Mouse (Mus musculus): Measurements from ENCODE around the gene Fgfr2. TPM values are rescaled to one million over a fixed set of nuclear protein-coding genes. Genes with fewer than 3 reads are reported as not detected.
A peak's percentile ranks its signal among the peaks of the same experiment; 100 is the strongest.

Gene Fgfr2
- polyA plus RNA-seq, 1 experiment from 2014 or later = 93.6 TPM

DNA sequence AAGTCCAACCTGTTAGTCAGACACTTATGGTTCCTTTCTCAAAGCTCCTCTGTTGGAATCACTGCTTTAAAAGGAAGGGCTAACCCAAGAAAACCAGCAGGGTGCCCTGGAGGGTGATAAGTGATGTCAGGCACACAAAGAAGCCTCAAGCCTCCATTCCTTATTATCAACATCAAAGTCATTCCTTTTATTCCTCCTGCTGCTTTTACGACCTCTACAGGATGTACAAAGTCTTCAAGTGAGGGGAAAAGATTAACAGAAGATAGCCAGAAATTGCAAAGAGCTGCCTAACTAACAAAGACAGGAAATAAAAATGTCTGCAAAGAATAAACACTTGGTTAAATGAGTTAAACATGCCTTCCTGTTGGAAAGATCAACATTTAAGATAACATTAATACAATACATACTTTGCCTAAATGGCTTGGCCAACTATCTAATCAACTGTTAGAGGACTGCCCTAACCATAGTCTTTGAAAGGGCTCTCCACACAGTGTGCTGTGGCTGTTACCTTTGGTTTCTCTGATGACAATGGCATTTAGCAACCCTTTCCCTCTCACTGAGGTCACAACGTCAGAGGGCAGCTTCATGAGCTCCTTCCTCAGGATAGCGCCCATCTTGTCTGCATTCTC lies 563.9 kb downstream of the Fgfr2 start:
- DNase-seq (ENCODE audit: low spot score) = no peak
- Histone ChIP-seq H3K27ac (ENCODE audit: low read depth, low read length) (no peak overlapping the region), H3K9ac (ENCODE audit: low read length) (no peak overlapping the region), H3K4me3 (ENCODE audit: low read depth, low read length) (no peak overlapping the region), H3K9me3 (ENCODE audit: control insufficient read depth, low read length) (no peaks in the 10 kb centered on the region), H3K36me3 (ENCODE audit: control insufficient read depth, insufficient read depth, low read length) (peaks cover 14% of the 10 kb centered on the region), H3K4me1 (replicated peaks; ENCODE audit: control insufficient read depth, insufficient read depth, low read length) (no peaks in the 10 kb centered on the region), H3K4me2 (ENCODE audit: low read depth, low read length, severe bottlenecking) (no peak overlapping the region), H3K27me3 (ENCODE audit: control insufficient read depth, insufficient read depth, low read length) (no peaks in the 10 kb centered on the region)
- WGBS = 71% methylated on average over 3 of the region's 3 CpGs
- no peak for ATAC-seq (replicated peaks; ENCODE audit: low FRiP score)

GRCm38 (mm10) chr7:132558141-132558736 lies 564.9 kb downstream of the Fgfr2 start:
- no peak overlapping the region for H3K4me2 ChIP-seq (ENCODE audit: low read depth, low read length, severe bottlenecking)
- no peaks in the 10 kb centered on the region for H3K9me3 ChIP-seq (ENCODE audit: control insufficient read depth, low read length)
- peaks cover 10% of the 10 kb centered on the region for H3K36me3 ChIP-seq (ENCODE audit: control insufficient read depth, insufficient read depth, low read length)
- WGBS = 90% methylated on average over 7 of the region's 7 CpGs
- H3K27me3 ChIP-seq (ENCODE audit: control insufficient read depth, insufficient read depth, low read length) = no peaks in the 10 kb centered on the region
- no peaks in the 10 kb centered on the region for H3K4me1 ChIP-seq (replicated peaks; ENCODE audit: control insufficient read depth, insufficient read depth, low read length)
- ATAC-seq (replicated peaks; ENCODE audit: low FRiP score) (no peak), DNase-seq (ENCODE audit: low spot score) (no peak)
- no peak overlapping the region for H3K4me3 ChIP-seq (ENCODE audit: low read depth, low read length)
- no peak overlapping the region for H3K27ac ChIP-seq (ENCODE audit: low read depth, low read length)
- no peak overlapping the region for H3K9ac ChIP-seq (ENCODE audit: low read length)

DNA sequence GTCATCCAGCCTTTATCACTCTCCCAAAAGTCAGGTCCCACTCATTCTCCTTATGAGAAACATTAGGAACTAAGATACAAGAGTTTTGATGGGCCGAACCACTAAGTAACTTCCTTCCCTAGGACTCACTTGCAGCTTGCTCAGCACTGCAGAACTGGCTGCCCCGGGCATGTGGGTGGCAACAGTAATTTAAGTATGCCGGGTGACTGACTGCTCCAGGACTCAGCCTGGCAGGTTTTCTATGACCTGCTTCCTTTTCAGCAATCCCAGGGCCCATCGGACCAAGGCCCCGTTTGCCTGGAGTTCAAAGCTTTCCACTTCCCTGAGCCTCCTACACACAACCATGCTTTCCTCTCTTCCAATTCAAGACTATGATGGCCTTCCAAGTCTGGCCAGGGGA lies 566.6 kb downstream of the Fgfr2 start:
- peaks cover 2% of the 10 kb centered on the region; the same call in 1 of the 2 replicates for H3K36me3 ChIP-seq (ENCODE audit: control insufficient read depth, insufficient read depth, low read length)
- WGBS = 87% methylated on average over 5 of the region's 5 CpGs

GRCm38 (mm10) chr7:132555911-132556310 lies 567.2 kb downstream of the Fgfr2 start:
- ATAC-seq (replicated peaks; ENCODE audit: low FRiP score) (no peak), DNase-seq (ENCODE audit: low spot score) (no peak)
- WGBS = 46% methylated on average over 4 of the region's 4 CpGs
- Histone ChIP-seq H3K9ac (ENCODE audit: low read length) (no peak overlapping the region), H3K36me3 (ENCODE audit: control insufficient read depth, insufficient read depth, low read length) (peaks cover 2% of the 10 kb centered on the region; the same call in 1 of the 2 replicates), H3K4me1 (replicated peaks; ENCODE audit: control insufficient read depth, insufficient read depth, low read length) (0 out of 2 replicates have a peak, but pooled peaks cover 2% of the 10 kb centered on the region), H3K4me2 (ENCODE audit: low read depth, low read length, severe bottlenecking) (no peak overlapping the region), H3K4me3 (ENCODE audit: low read depth, low read length) (no peak overlapping the region), H3K9me3 (ENCODE audit: control insufficient read depth, low read length) (no peaks in the 10 kb centered on the region), H3K27me3 (ENCODE audit: control insufficient read depth, insufficient read depth, low read length) (no peaks in the 10 kb centered on the region), H3K27ac (ENCODE audit: low read depth, low read length) (no peak overlapping the region)

More for the DNA sequence above, 566.6 kb downstream of the Fgfr2 start:
- Histone ChIP-seq H3K9me3 (ENCODE audit: control insufficient read depth, low read length) (no peaks in the 10 kb centered on the region), H3K4me2 (ENCODE audit: low read depth, low read length, severe bottlenecking) (no peak overlapping the region), H3K4me3 (ENCODE audit: low read depth, low read length) (no peak overlapping the region), H3K4me1 (replicated peaks; ENCODE audit: control insufficient read depth, insufficient read depth, low read length) (no peaks in the 10 kb centered on the region), H3K27ac (ENCODE audit: low read depth, low read length) (no peak overlapping the region), H3K9ac (ENCODE audit: low read length) (no peak overlapping the region), H3K27me3 (ENCODE audit: control insufficient read depth, insufficient read depth, low read length) (no peaks in the 10 kb centered on the region)
- ATAC-seq (replicated peaks; ENCODE audit: low FRiP score) (no peak), DNase-seq (ENCODE audit: low spot score) (no peak)

- Histone ChIP-seq H3K4me1 (replicated peaks; ENCODE audit: control insufficient read depth, insufficient read depth, low read length) (0 out of 2 replicates have a peak, but pooled peaks cover 2% of the 10 kb centered on the region), H3K4me2 (ENCODE audit: low read depth, low read length, severe bottlenecking) (no peak overlapping the region), H3K9ac (ENCODE audit: low read length) (no peak overlapping the region), H3K9me3 (ENCODE audit: control insufficient read depth, low read length) (no peaks in the 10 kb centered on the region), H3K27ac (ENCODE audit: low read depth, low read length) (no peak overlapping the region), H3K27me3 (ENCODE audit: control insufficient read depth, insufficient read depth, low read length) (no peaks in the 10 kb centered on the region), H3K36me3 (ENCODE audit: control insufficient read depth, insufficient read depth, low read length) (peaks cover 2% of the 10 kb centered on the region; the same call in 1 of the 2 replicates), H3K4me3 (ENCODE audit: low read depth, low read length) (no peak overlapping the region)
- ATAC-seq (replicated peaks; ENCODE audit: low FRiP score) (no peak), DNase-seq (ENCODE audit: low spot score) (no peak)
- 82% methylated on average over 2 of the region's 2 CpGs for WGBS
Measured at GRCm38 (mm10) chr7:132554091-132554490, 569.1 kb downstream of the Fgfr2 start.

DNA sequence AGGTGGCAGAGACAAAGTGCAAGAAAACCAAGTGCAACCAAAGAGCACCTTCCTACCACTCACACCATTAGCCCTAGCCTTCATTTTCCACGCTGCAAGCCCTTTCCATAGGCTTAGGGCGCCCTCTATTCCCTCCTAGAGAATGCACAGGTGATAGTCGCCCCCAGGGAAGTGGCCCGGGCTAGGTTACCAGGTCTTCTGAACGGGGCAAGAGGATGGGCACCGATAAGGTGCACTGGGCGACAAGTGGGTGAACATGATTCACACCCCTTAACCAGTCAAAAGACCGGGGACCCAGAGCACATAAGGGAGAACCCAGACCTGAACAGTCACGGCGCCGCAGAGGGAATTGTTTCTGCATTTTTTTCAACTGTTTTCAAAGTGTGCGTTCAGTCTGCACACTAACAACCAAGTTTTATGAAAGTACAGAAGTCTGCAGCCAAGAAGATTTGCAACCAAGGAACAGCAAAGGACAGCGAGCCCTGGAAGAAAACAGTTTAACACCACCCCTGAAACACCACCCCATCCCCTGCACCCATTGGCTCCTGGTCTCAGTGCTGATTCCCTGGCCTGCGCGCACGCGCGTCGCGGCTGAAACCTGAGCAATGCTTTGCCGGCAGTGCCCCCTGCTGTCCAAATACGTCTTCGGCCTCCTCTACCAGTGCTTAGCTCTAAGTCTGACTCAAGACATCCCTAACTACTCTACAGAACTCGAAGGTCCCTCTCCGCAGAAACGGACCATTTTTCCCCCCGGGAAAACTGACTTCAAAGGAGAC lies 571.6 kb downstream of the Fgfr2 start:
- no peaks in the 10 kb centered on the region for H3K27me3 ChIP-seq (ENCODE audit: control insufficient read depth, insufficient read depth, low read length)
- peak; percentile 96 for ATAC-seq (replicated peaks; ENCODE audit: low FRiP score)
- peak; percentile 97 for DNase-seq (ENCODE audit: low spot score)
- H3K9me3 ChIP-seq (ENCODE audit: control insufficient read depth, low read length) = no peaks in the 10 kb centered on the region
- WGBS = 1% methylated on average over 27 of the region's 27 CpGs
- no peak overlapping the region for H3K27ac ChIP-seq (ENCODE audit: low read depth, low read length)
- peak overlapping the region; percentile 77 for H3K4me2 ChIP-seq (ENCODE audit: low read depth, low read length, severe bottlenecking)
- H3K36me3 ChIP-seq (ENCODE audit: control insufficient read depth, insufficient read depth, low read length) = no peaks in the 10 kb centered on the region
- peak overlapping the region; percentile 44 for H3K4me3 ChIP-seq (ENCODE audit: low read depth, low read length)
- H3K4me1 ChIP-seq (replicated peaks; ENCODE audit: control insufficient read depth, insufficient read depth, low read length) = 0 out of 2 replicates have a peak, but pooled peaks cover 2% of the 10 kb centered on the region
- peak overlapping the region; percentile 62 for H3K9ac ChIP-seq (ENCODE audit: low read length)

DNA sequence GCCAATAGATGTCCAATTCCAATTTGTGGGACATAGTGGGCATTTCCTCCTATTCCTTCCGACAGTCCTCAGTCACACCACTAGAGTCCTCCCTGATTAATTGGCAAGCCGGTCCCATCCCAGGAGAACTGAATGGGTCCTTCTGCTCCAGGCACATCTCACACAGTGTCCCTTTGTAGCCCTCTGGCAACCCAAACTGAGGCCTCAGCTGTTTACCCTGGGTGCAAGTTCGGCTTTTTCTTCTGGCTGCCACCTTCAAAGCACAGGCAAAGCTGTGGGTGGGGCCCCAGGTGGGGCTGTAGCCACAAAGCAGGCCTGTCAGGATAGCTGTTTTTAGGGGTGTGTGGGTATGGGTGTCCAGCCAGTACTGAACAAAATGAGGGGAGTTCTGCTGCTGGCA lies 576.0 kb downstream of the Fgfr2 start:
- Histone ChIP-seq H3K4me2 (ENCODE audit: low read depth, low read length, severe bottlenecking) (no peak overlapping the region), H3K4me1 (replicated peaks; ENCODE audit: control insufficient read depth, insufficient read depth, low read length) (0 out of 2 replicates have a peak, but pooled peaks cover 2% of the 10 kb centered on the region), H3K9me3 (ENCODE audit: control insufficient read depth, low read length) (no peaks in the 10 kb centered on the region), H3K9ac (ENCODE audit: low read length) (no peak overlapping the region), H3K27me3 (ENCODE audit: control insufficient read depth, insufficient read depth, low read length) (no peaks in the 10 kb centered on the region), H3K4me3 (ENCODE audit: low read depth, low read length) (no peak overlapping the region), H3K36me3 (ENCODE audit: control insufficient read depth, insufficient read depth, low read length) (no peaks in the 10 kb centered on the region), H3K27ac (ENCODE audit: low read depth, low read length) (no peak overlapping the region)
- WGBS = 77% methylated on average over 3 of the region's 3 CpGs
- DNase-seq (ENCODE audit: low spot score) (no peak), ATAC-seq (replicated peaks; ENCODE audit: low FRiP score) (no peak)

- Histone ChIP-seq H3K4me3 (ENCODE audit: low read depth, low read length) (no peak overlapping the region), H3K4me2 (ENCODE audit: low read depth, low read length, severe bottlenecking) (no peak overlapping the region), H3K9me3 (ENCODE audit: control insufficient read depth, low read length) (no peaks in the 10 kb centered on the region), H3K4me1 (replicated peaks; ENCODE audit: control insufficient read depth, insufficient read depth, low read length) (no peaks in the 10 kb centered on the region), H3K27ac (ENCODE audit: low read depth, low read length) (no peak overlapping the region), H3K27me3 (ENCODE audit: control insufficient read depth, insufficient read depth, low read length) (no peaks in the 10 kb centered on the region), H3K9ac (ENCODE audit: low read length) (no peak overlapping the region), H3K36me3 (ENCODE audit: control insufficient read depth, insufficient read depth, low read length) (no peaks in the 10 kb centered on the region)
- 90% methylated on average over 4 of the region's 4 CpGs for whole genome bisulfite sequencing
- no peak for ATAC-seq (replicated peaks; ENCODE audit: low FRiP score)
- DNase-seq (ENCODE audit: low spot score) = no peak
Measured at GRCm38 (mm10) chr7:132542427-132542826, 580.7 kb downstream of the Fgfr2 start.
